9 mouse cellular contexts compared by ENCODE assay signal in the genomic region with DNA sequence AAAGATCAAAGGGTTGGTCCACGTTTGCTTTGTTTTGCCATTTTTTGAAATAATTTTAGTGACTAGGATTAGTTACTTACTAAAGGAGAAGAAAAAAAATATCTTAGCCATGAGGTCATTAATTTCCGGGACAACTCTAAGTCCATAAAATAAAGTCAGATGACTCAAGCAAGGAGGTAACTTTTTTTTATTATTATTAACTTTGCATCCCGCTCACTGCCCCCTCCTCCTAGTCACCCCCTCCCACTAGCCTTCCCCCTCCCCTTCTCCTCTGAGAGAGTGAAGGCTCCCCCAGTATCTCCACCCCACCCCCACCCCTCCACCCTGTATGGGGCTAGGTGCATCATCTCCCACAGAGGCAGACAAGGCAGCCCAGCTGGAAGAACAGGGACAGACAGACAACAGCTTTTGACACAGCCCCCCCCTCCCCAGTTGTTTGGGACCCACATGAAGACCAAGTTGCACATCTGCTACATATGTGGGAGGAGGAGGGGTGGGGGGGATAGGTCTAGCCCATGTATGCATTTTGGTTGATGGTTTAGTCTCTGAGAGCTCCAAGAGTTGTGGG. TPM values are rescaled to one million over a fixed set of nuclear protein-coding genes. Genes with fewer than 3 reads are reported as not detected.
DNase-seq lines count a peak whose midpoint lies in the region; ATAC-seq lines count a peak whose summit lies in the region.
"Had no signal": no experiment of that assay in that cellular context is flagged by ENCODE, and none has a peak within 500 bp of the region (broad histone marks: within the 10 kb centered on the region; RNA-seq: fewer than 3 reads in every experiment).

No protein-coding gene starts in this region.

- no peak overlapping the region for H3K4me3 ChIP-seq in heart, embryonic 15.5 days
- H3K4me3 ChIP-seq in intestine, embryonic 16.5 days (ENCODE audit: low read length): no peak overlapping the region; the same call in 1 of the 2 replicates
- H3K4me3 ChIP-seq: embryonic facial prominence, embryonic 12.5 days had no signal

- no peaks in the 10 kb centered on the region for H3K36me3 ChIP-seq in heart, embryonic 15.5 days
- no peaks in the 10 kb centered on the region for H3K36me3 ChIP-seq in intestine, embryonic 16.5 days (ENCODE audit: control insufficient read depth, insufficient read depth, low read length)
- H3K36me3 ChIP-seq: embryonic facial prominence, embryonic 12.5 days had no signal

- 52% methylated on average over 3 of the region's 3 CpGs for WGBS in heart, embryonic 15.5 days
- WGBS in intestine, embryonic 16.5 days: 30% methylated on average over 3 of the region's 3 CpGs

- H3K27me3 ChIP-seq in heart, embryonic 15.5 days: no peaks in the 10 kb centered on the region
- no peaks in the 10 kb centered on the region for H3K27me3 ChIP-seq in intestine, embryonic 16.5 days (replicated peaks; ENCODE audit: control insufficient read depth, insufficient read depth, low read length)
- H3K27me3 ChIP-seq: embryonic facial prominence, embryonic 12.5 days had no signal

- no peak for DNase-seq in heart, postnatal 4 days
- DNase-seq in thymus, postnatal 14 days: peak; percentile 48
- no peak for DNase-seq in thymus, postnatal 25 days
- DNase-seq in left cerebral cortex, adult 18-20 months (ENCODE audit: low spot score in 2 of 2): no peak
- no peak for DNase-seq in spleen, postnatal 4 days (ENCODE audit: low spot score in 2 of 2)
- DNase-seq in urinary bladder, adult 18-20 months (ENCODE audit: low spot score in 2 of 2): no peak

- ATAC-seq in heart, embryonic 15.5 days (replicated peaks; ENCODE audit: insufficient number of reproducible peaks, insufficient read depth, low FRiP score, low read depth): peak; percentile 24; the same call in 1 of the 2 replicates
- ATAC-seq in intestine, embryonic 16.5 days: no peak

- H3K4me1 ChIP-seq in heart, embryonic 15.5 days (replicated peaks): peaks cover 44% of the 10 kb centered on the region
- peaks cover 51% of the 10 kb centered on the region for H3K4me1 ChIP-seq in intestine, embryonic 16.5 days (ENCODE audit: control insufficient read depth, insufficient read depth, low read length)

- H3K27ac ChIP-seq in heart, embryonic 15.5 days: peak overlapping the region; percentile 77
- peak overlapping the region; percentile 95 for H3K27ac ChIP-seq in intestine, embryonic 16.5 days (ENCODE audit: low read length)
- H3K27ac ChIP-seq: embryonic facial prominence, embryonic 12.5 days had no signal

- peak overlapping the region; percentile 46 for H3K4me2 ChIP-seq in heart, embryonic 15.5 days
- peak overlapping the region; percentile 58 for H3K4me2 ChIP-seq in intestine, embryonic 16.5 days (ENCODE audit: low read depth, low read length)

- H3K9ac ChIP-seq in heart, embryonic 15.5 days: no peak overlapping the region
- no peak overlapping the region for H3K9ac ChIP-seq in intestine, embryonic 16.5 days (ENCODE audit: low read depth, low read length)
- H3K9ac ChIP-seq: embryonic facial prominence, embryonic 12.5 days had no signal

- H3K9me3 ChIP-seq in heart, embryonic 15.5 days (replicated peaks): no peaks in the 10 kb centered on the region
- H3K9me3 ChIP-seq in intestine, embryonic 16.5 days (ENCODE audit: control insufficient read depth, low read length): no peaks in the 10 kb centered on the region
- H3K9me3 ChIP-seq: embryonic facial prominence, embryonic 12.5 days had no signal

RNA-seq across cellular contexts. Expression of a gene that starts 15.0 kb away (rescaled TPM):
- polyA plus RNA-seq in heart, embryonic 15.5 days (2015; fragmentation: Nextera tagmentation; extraction: Ambion mirVana): 10.2 and 13.9 TPM in 2 replicates
- total RNA-seq in heart, postnatal 4 days (2021): 10 to 100 TPM in 1 of 2 experiments, 1 to 10 TPM in 1; 8.6 to 10.5 TPM
- polyA plus RNA-seq in intestine, embryonic 16.5 days (2015; fragmentation: Nextera tagmentation; extraction: Ambion mirVana): 51.5 and 53.7 TPM in 2 replicates
- total RNA-seq in left cerebral cortex, adult 18-20 months (2021): 10 to 100 TPM; 53.8 to 54.3 TPM

RNA-seq across cellular contexts. Expression of a gene that starts 19.1 kb away (rescaled TPM):
- polyA plus RNA-seq in heart, embryonic 15.5 days (2015; fragmentation: Nextera tagmentation; extraction: Ambion mirVana): 53.5 and 58.9 TPM in 2 replicates
- 10 to 100 TPM; 68.6 to 80.3 TPM for total RNA-seq in heart, postnatal 4 days (2021)
- polyA plus RNA-seq in intestine, embryonic 16.5 days (2015; fragmentation: Nextera tagmentation; extraction: Ambion mirVana): 20.9 and 53.6 TPM in 2 replicates
- 100 to 1,000 TPM; 141 to 142 TPM for total RNA-seq in left cerebral cortex, adult 18-20 months (2021)

Comparison
In these comparisons a context has a peak if more than half of its experiments do, and no peak if none do; other contexts are left out.
1. RNA of a gene that starts 15.0 kb away (total RNA-seq): 53.8 to 54.3 TPM in left cerebral cortex, adult 18-20 months; 8.6 to 10.5 TPM in heart, postnatal 4 days; every median in the first group is over 4 times any median in the second.